ENCODE assay signal across 20 mouse cellular contexts in the genomic region with DNA sequence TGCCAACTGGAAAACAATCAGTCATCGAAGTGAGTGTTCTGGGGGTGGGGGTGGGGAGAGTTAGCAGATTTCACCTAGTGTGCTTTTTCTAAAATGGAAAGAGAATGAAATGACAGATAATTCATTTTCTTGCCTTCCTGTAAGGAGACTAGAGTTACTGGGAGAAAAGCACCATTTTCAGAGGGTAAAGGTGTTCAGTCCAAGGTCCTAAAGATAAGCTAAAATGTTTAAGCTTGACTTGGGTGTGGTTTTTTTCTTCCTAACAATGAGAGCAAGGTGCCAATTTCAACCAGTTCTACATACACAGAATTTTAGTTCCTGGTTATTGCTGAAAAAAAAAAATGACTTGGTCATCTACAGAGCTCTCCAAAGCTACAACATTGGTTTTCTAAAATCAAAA.
"Had no signal": no experiment of that assay in that cellular context is flagged by ENCODE, and none has a peak within 500 bp of the region (broad histone marks: within the 10 kb centered on the region; RNA-seq: fewer than 3 reads in every experiment).

No protein-coding gene starts in this region.

- ATAC-seq: liver, embryonic 12.5 days; midbrain, embryonic 16.5 days had no signal

- H3K9ac ChIP-seq: liver, embryonic 12.5 days; liver, embryonic 14.5 days; lung, embryonic 14.5 days; midbrain, embryonic 12.5 days; neural tube, embryonic 12.5 days; stomach, embryonic 15.5 days had no signal

- H3K9me3 ChIP-seq: liver, embryonic 12.5 days; midbrain, embryonic 10.5 days; midbrain, embryonic 12.5 days; neural tube, embryonic 12.5 days; stomach, embryonic 15.5 days had no signal

- H3K4me1 ChIP-seq: liver, embryonic 12.5 days; midbrain, embryonic 10.5 days; midbrain, embryonic 12.5 days; neural tube, embryonic 12.5 days had no signal

- DNase-seq: lung, adult 18-20 months; lung, embryonic 14.5 days; lung, postnatal 10 days; lung, postnatal 4 days; midbrain, embryonic 14.5 days; right cerebral cortex, adult 18-20 months; right cerebral cortex, postnatal 25 days; right cerebral cortex, postnatal 4 days; spleen, adult 18-20 months; thymus, adult 2 months; thymus, postnatal 25 days; thymus, postnatal 4 days had no signal

- H3K27me3 ChIP-seq: liver, embryonic 12.5 days; midbrain, embryonic 12.5 days; neural tube, embryonic 12.5 days; stomach, embryonic 15.5 days had no signal

- H3K27ac ChIP-seq: liver, embryonic 12.5 days; liver, embryonic 14.5 days; midbrain, embryonic 10.5 days; midbrain, embryonic 12.5 days; neural tube, embryonic 12.5 days; stomach, embryonic 15.5 days had no signal

- H3K4me3 ChIP-seq: liver, embryonic 12.5 days; midbrain, embryonic 10.5 days; midbrain, embryonic 12.5 days; myocyte; neural tube, embryonic 12.5 days; stomach, embryonic 15.5 days had no signal

- H3K4me2 ChIP-seq: liver, embryonic 12.5 days; lung, embryonic 14.5 days; midbrain, embryonic 12.5 days; neural tube, embryonic 12.5 days; stomach, embryonic 15.5 days had no signal

- H3K36me3 ChIP-seq: liver, embryonic 12.5 days; midbrain, embryonic 10.5 days; midbrain, embryonic 12.5 days; neural tube, embryonic 12.5 days; stomach, embryonic 15.5 days had no signal
